Mouse (Mus musculus) CD4-positive helper T cell, adult 2 months (primary cell): ENCODE measurements around the gene Acaa1a.

Source experiments
- DNase-seq: peaks from one replicate; pipeline ENCODE4 v3.0.0-alpha.2; 2012; ENCODE audit warnings: low read depth, missing footprints, low spot score

The Acaa1a gene

DNA sequence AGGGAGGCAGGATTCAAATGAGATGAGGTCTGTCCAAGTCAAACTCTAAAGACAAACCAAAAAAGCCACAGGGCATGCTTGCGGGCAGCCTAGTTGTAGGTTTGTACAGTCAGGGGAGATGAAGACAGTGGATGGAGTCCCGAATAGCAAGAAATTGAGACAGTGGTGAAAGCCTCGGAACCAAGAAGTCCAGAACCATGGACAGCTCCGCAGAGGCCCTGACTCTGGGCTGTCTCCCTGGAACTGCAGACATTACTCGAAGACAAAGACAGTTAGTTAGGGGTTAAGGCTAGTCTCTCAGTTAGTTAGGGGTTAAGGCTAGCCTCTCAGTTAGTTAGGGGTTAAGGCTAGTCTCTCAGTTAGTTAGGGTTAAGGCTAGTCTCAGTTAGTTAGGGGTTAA lies 49.5 kb downstream of the Acaa1a start:
- DNase-seq, result peak; percentile 15

DNA sequence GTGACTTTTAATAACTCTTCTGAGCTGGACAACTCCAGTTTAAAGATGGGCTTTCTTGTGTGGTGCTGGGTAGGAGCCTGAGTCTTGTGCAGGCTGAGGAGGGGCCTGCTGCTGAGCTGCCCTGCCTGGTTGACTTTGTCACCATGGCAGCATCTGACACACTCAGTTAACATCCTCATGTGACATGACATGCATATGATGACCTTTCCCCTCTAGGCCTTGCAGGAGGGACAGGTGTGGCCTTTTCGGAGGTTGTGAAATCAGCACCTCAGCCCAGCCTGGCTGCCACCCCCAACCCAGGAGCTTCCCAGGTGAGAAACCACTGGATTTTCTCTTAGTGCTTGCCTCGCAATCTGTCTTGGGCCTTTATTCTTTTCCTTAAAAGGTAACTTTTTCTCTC lies 50.7 kb downstream of the Acaa1a start:
- DNase-seq, result no peak

DNA sequence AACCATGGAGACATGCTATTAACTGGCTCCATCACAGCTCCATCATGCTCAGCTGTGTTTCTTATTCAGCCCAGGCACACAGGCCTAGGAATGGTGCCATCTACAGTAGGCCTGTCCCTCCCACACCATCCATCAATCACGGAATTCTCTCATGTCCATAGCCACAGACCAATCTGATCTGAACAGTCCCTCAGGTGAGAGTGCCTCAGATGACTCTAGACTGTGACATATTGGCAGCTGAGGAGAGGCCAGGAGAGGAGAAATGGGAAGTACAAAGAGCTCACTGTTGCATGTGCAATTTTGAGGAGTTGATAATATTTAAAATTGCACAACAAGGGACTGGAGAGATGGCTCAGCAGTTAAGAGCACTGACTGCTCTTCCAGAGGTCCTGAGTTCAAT lies 55.3 kb downstream of the Acaa1a start:
- DNase-seq, result no peak
